Mouse (Mus musculus) liver, embryonic 16.5 days (tissue): ENCODE data around the gene Wdr19. TPM values are rescaled to one million over a fixed set of nuclear protein-coding genes. Genes with fewer than 3 reads are reported as not detected.

Experiments used
- ATAC-seq: fragments of 200-750 bp; cut with Nextera tagmentation; 2 replicates; pipeline ENCODE4 v1.8.0; 2017; ENCODE audit warnings: low read depth, mild to moderate bottlenecking, moderate number of reproducible peaks, moderate library complexity
- H3K27ac ChIP-seq: fragments of 300-500 bp; sonication (generic); 2 replicates; pipeline ENCODE4 v1.5.1; 2014; ENCODE audit warnings: mild to moderate bottlenecking, low read length
- H3K27me3 ChIP-seq: fragments of 300-500 bp; sonication (generic); 2 replicates; pipeline ENCODE4 v1.6.1; 2014; ENCODE audit warnings: low read depth, low read length, mixed read lengths; ENCODE audit not compliant: control insufficient read depth, insufficient read depth
- H3K36me3 ChIP-seq: fragments of 300-500 bp; sonication (generic); 2 replicates; pipeline ENCODE4 v1.6.1; 2014; ENCODE audit warnings: mild to moderate bottlenecking; ENCODE audit not compliant: control insufficient read depth, insufficient read depth
- H3K4me1 ChIP-seq: fragments of 300-500 bp; sonication (generic); 2 replicates; pipeline ENCODE4 v1.6.1; 2014; ENCODE audit warnings: low read depth, low read length, mixed read lengths; ENCODE audit not compliant: control insufficient read depth
- H3K4me2 ChIP-seq: fragments of 300-500 bp; sonication (generic); 2 replicates; pipeline ENCODE4 v1.6.1; 2014; ENCODE audit warnings: low read depth, low read length, mixed read lengths
- H3K4me3 ChIP-seq: fragments of 300-500 bp; sonication (generic); 2 replicates; pipeline ENCODE4 v1.5.1; 2014; ENCODE audit warnings: low read depth, mild to moderate bottlenecking, low read length
- H3K9ac ChIP-seq: fragments of 300-500 bp; sonication (generic); 2 replicates; pipeline ENCODE4 v1.6.1; 2014; ENCODE audit warnings: low read depth, low read length
- H3K9me3 ChIP-seq: fragments of 300-500 bp; sonication (generic); replicated peaks from 2 replicates; pipeline ENCODE4 v1.6.1; 2016; ENCODE audit warnings: low read length; ENCODE audit not compliant: control insufficient read depth
- WGBS: fragments of 180-500 bp; shearing (Covaris S2); extraction: QIAGEN DNeasy Blood & Tissue Kit; methylation state at CpG from one replicate; pipeline ENCODE4 v1.1.7; 2014; ENCODE audit not compliant: insufficient replicate concordance; 5-methylcytosine and 5-hydroxymethylcytosine counted together
- polyA plus RNA-seq: library from polyadenylated mRNA; unstranded; fragments of >200 nt; fragmentation: Nextera tagmentation; extraction: Ambion mirVana; gene quantifications from 2 replicates; pipeline ENCODE4 v1.2.1, GENCODE M21; 2015

The Wdr19 gene
- polyA plus RNA-seq, 1 experiment from 2014 or later: 0.59 TPM

GRCm38 (mm10) chr5:65305516-65305915 lies 106.0 kb downstream of the Wdr19 start:
- no peak overlapping the region for H3K9ac ChIP-seq
- H3K4me1 ChIP-seq: no peaks in the 10 kb centered on the region
- no peak overlapping the region for H3K27ac ChIP-seq
- H3K36me3 ChIP-seq: peaks cover 8% of the 10 kb centered on the region; the same call in 1 of the 2 replicates
- no peaks in the 10 kb centered on the region for H3K27me3 ChIP-seq
- no peak for ATAC-seq
- H3K4me3 ChIP-seq: no peak overlapping the region
- H3K9me3 ChIP-seq: no peaks in the 10 kb centered on the region
- WGBS: 79% methylated on average over 9 of the region's 9 CpGs
- no peak overlapping the region for H3K4me2 ChIP-seq

GRCm38 (mm10) chr5:65308208-65308607 lies 108.7 kb downstream of the Wdr19 start:
- Histone ChIP-seq H3K4me1 (no peaks in the 10 kb centered on the region), H3K9me3 (no peaks in the 10 kb centered on the region), H3K9ac (no peak overlapping the region), H3K27me3 (no peaks in the 10 kb centered on the region), H3K4me3 (no peak overlapping the region), H3K36me3 (peaks cover 21% of the 10 kb centered on the region), H3K4me2 (no peak overlapping the region), H3K27ac (no peak overlapping the region)
- WGBS: 84% methylated on average over 7 of the region's 7 CpGs
- ATAC-seq: no peak

GRCm38 (mm10) chr5:65308866-65309265 lies 109.4 kb downstream of the Wdr19 start:
- H3K27ac ChIP-seq: no peak overlapping the region
- H3K9ac ChIP-seq: no peak overlapping the region
- H3K9me3 ChIP-seq: no peaks in the 10 kb centered on the region
- WGBS: 67% methylated on average over 3 of the region's 3 CpGs
- H3K36me3 ChIP-seq: peaks cover 21% of the 10 kb centered on the region
- no peak overlapping the region for H3K4me2 ChIP-seq
- H3K27me3 ChIP-seq: no peaks in the 10 kb centered on the region
- ATAC-seq: no peak
- no peak overlapping the region for H3K4me3 ChIP-seq
- H3K4me1 ChIP-seq: no peaks in the 10 kb centered on the region

Other genes with a start within 250 kb of the Wdr19 start
- 0.42 and 0.89 TPM in 2 replicates for gene Tlr6, start 239.6 kb upstream of the Wdr19 start, polyA plus RNA-seq
- gene Fam114a1, start 229.6 kb upstream of the Wdr19 start, polyA plus RNA-seq: 12.9 and 13.3 TPM in 2 replicates
- 0.64 and 0.72 TPM in 2 replicates for gene Tmem156, start 107.6 kb upstream of the Wdr19 start, polyA plus RNA-seq
- gene Klhl5, start 92.2 kb upstream of the Wdr19 start, polyA plus RNA-seq: 2.5 and 3.5 TPM in 2 replicates
- 31.6 and 36.1 TPM in 2 replicates for gene Rfc1, start 136.0 kb downstream of the Wdr19 start, polyA plus RNA-seq
- gene Klb, start 148.6 kb downstream of the Wdr19 start, polyA plus RNA-seq: 14.1 and 14.4 TPM in 2 replicates
- 482 and 527 TPM in 2 replicates for gene Rpl9, start 191.7 kb downstream of the Wdr19 start, polyA plus RNA-seq
- 28.2 and 35.1 TPM in 2 replicates for gene Lias, start 191.8 kb downstream of the Wdr19 start, polyA plus RNA-seq
- gene Ugdh, start 236.3 kb downstream of the Wdr19 start, polyA plus RNA-seq: 26.8 and 31.8 TPM in 2 replicates